Mouse (Mus musculus) megakaryocyte, embryonic 14.5 days (primary cell): ENCODE results near the gene Polm.

Source experiments
- FLI1 ChIP-seq: IDR thresholded peaks from 2 replicates; pipeline ENCODE4 v1.6.1; 2012; ENCODE audit warnings: low read length, inconsistent platforms, mixed read lengths
- GATA1 ChIP-seq: IDR thresholded peaks from 3 replicates; pipeline ENCODE4 v1.6.1; 2012; ENCODE audit warnings: mixed read lengths, low read length, inconsistent platforms, borderline replicate concordance

DNA sequence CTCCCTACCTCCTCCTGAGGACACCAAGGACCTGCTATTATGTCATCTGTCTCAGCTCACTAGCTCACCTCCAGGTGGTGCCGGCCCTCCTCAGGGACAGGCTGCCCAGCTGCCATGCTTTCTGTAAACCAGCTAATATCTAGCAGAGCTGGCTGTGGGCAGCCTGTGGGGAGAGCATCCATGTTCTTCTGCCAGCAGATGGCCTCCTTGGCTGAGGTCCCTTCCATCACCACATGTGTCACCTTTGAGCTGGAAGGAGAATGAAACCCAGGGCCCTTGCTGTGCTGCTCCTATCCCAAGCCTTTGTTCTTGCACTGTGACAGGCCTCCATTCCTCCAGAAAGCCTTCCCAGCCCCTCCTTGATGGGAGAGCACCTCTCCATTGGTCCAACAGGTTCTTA is 1.7 kb downstream of the Polm start:
- no peak for TF ChIP-seq FLI1
- no peak for TF ChIP-seq GATA1
